Mouse (Mus musculus): ENCODE results near the gene Ccdc40.

Gene Ccdc40

DNA sequence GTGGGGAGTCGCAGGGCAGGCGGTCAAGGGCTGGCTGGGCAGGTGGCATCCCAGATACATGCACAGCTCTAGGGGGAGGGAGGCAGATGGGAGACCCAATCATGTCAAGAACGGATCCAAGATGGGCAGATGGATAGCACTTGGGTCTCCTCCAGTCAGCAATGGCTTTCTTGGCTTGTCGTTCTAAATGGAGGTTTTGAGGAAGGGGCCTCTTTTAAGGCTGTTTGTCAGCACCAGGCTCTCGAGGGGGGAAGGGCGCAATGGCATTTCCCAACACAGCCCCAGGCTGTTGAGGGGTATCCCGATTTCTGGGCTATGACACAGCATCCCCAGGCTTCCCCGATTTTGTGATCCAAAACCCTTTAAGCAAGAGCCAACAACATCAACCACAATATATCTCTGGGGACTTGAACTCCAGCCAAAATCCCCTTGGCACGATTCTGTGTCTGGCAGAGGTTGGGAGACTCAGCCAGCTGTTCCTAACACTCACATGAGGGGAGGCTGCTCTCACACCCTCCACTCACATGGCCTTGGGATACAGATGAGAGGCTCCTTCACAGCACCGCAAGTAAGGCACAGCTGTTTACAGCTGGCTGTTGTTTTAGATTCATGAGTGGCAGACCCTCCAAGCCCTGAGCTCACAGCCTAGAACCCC lies 18.9 kb upstream of the Ccdc40 start:
- DNase-seq: peak; percentile 88

DNA sequence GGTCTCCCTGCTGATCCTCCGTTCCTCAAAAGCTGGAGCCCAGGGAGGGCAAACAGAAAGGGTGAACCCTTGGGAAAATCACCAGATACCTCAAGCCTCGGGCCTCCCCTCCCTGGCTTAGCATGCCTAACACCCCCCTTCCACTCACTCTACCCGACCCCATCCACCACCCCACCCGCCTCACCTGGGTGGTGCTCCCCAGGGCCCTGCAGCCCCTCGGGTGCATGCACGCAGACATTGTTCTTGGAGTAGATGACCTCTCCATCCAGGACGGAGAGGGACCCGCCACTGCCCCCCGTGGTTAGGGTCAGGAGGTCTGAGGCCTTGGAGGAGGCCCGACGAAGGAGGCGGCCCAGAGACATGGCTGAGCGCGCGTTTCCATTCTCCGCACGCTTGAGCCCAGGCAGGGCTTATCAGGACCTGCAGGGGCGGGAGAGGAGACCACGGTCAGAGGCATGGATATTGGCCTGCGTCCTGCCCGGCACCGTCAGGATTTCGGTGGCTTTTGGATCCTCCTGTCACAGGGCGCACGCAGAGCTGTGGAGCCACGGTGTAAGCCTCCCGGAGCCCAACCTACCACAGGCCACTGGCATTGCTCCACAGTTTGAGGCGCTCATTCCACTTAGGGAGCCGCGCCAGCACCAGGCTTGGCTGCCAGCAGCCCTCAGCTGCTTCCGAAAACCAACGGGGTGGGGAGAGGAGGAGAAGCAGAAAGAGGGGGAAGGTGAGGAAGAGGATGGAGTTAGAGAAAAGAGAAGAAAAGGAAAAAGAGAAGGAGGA lies 17.9 kb upstream of the Ccdc40 start:
- DNase-seq: peak; percentile 93

GRCm38 (mm10) chr11:119211604-119212309 lies 16.6 kb upstream of the Ccdc40 start:
- DNase-seq: no peak

DNA sequence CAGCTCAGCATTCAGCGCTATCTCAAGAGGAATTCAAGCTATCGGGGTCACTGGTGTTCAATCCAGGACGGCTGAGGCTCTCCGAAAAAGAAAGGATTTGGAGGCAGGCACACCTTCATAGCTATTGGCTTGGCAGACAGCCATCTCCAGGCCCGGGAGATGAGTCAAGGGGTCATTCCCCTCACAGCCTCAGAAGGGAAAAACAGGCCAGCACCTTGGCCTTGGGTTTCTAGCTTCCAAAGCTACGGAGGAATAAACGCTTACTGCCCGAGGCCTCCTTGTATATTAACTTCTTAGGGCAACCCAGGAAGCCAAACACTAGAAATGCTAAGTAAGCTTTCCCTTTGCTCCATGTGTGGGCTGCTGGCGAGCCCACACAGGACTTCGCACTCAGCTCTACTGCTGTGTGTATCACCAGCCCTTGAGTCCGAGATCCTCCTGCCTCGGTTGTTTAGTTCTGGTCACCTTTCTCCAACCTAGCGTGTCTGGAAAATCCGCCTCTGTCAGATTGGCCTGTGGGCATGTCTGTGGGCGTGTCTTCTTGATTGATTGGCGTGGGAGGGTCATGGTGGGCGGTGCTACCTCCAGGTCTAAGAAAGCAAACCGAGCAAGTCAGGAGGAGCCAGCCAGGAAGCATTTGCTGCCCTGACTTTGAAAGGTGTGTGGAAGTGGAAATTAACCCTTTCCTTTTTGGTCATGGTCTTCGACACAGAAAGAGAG lies 15.0 kb upstream of the Ccdc40 start:
- no peak for DNase-seq

GRCm38 (mm10) chr11:119215038-119215904 lies 13.1 kb upstream of the Ccdc40 start:
- peak; percentile 80 for DNase-seq

- peak; percentile 97 for DNase-seq
Measured at GRCm38 (mm10) chr11:119215905-119216507, 12.4 kb upstream of the Ccdc40 start.

- peak; percentile 27 for DNase-seq
Measured at GRCm38 (mm10) chr11:119217861-119218260, 10.5 kb upstream of the Ccdc40 start.

DNA sequence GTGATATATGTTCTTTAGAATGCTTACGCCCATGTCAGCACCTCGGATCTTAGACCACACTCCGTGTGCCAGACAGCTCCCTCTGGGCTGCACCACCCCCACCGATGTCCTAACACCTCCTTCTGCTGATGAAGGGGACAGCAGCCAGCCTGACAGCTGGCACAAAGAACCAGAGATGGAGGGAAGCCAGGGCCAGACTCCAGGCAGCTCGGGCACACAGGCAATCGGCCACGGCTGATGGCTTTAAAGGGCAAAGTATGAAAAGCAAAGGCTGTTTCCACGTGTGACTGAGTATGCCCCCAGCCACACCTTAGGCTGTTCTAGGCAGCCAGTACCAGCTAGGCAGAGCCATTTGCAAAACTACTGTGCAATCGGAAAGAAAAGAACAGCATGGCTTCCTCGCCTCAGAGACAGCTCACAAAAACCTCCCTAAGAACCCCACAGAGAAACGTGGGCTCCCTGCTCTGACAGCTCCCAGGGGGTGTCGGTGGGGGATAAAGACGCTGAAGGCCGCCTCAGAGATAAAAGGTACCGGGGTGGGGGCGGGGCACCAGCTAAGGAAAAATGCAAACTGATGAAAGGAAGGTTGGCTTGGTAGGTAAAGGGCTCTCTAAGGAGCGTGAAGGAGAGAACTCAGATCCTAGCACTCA lies 8.4 kb upstream of the Ccdc40 start:
- peak; percentile 96 for DNase-seq

DNA sequence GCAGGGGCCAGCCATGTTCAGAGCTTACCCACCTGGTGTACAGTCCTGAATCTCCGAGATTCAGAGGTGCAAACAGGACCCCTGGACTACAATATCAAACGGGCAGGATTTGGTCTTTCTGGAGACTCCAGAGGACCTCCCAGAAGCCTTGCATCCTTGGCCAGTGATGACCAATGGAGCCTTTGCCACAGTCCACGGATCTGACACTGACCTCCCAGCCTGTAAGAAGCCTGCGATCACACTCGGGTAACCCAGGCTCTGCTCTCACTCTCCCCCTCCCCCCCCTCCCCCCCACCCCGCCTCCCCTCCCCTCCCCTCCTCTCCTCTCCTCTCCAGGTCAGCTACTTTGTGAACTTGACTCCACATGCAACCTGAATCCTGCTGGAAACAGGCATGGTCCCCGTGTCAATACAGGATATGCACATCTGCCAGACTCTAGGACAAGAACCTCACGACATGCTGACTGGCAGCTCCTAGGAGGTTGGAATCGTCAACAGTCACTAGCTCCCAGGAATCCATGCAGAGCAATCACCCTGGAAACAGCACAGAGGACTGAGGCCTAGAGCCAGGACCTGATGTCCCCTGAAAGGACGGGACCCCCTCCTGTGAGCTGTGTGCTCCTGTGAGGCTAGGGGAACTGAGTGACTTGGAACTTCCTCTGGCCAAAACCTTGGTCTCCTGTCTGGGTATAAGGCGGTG lies 6.4 kb upstream of the Ccdc40 start:
- peak; percentile 47 for DNase-seq

GRCm38 (mm10) chr11:119223124-119223890 lies 5.1 kb upstream of the Ccdc40 start:
- DNase-seq: no peak

DNA sequence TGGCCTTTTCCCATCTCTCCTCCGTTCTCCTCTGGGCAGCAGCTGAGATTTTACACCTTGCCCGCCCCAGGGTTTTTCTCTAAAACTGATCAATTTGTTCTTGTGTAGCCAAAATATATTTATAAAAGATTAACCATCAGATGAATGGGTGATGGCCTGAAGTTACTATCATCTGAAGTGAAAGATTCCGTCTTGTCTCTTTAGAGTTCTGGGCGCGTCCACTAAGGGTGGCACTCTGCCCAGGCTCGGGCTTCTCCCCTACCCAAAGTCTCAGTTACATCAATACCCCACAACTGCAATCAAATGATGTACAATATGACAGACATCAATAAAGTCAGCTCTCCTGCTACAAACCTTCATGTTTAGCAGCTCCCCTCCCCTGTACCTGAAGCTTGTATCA lies 3.4 kb upstream of the Ccdc40 start:
- no peak for DNase-seq

DNA sequence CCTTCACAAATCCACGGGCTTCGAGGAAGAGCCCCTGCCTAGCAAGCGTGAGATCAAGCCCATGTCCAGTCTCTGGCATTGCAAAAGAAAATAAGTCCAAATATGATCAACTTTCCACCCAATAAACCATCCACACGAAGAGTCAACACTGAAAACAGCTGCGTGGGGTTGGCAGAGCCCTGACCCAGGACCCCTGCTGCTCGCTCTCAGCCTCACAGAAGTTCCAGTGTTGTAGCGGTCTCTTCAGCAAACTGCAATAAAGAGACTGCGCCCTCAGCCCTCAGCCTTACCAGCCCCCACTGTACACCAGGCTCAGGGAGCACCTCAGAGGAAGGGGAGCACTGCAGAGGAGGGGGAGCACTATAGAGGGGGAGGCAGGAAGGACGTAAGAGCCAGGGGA lies 2.7 kb upstream of the Ccdc40 start:
- DNase-seq: no peak

GRCm38 (mm10) chr11:119227591-119227990 lies 781 bp upstream of the Ccdc40 start:
- DNase-seq: no peak

DNA sequence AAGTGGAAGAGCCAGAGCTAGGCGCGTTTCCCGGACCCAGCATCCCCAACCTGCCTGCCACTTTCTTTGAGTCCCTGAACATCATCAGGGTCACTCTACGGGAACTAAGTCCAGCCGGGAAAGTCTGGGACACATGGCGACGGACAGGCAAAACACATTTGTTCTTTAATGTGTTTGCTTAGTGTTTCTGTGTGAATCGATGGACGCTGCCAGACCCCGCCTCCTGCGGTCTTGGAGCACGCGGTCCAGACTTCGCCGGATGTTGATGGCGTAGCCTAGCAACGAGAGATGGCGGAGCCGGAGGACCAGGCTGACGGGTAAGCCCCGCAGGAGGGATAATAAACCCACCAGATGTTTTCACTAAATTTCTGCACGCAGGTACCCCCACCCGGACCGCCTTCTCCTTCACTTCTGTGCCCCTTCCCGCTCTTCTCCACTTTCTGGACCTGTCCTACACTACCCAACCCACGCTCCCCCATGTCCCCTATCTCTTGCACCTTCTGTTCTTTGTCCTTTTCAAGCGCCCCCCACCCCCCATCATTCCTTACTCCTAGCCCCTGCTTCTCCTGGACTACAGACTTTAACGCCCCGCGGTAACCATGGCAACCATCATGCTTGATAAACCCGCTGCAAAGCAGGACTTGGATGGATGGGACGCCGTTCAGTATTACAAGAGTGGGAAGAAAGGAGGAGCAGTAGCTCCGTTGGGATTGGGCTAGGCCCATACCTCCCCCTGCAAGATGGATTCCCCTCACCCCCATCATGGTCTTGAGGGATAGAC lies 664 bp downstream of the Ccdc40 start:
- DNase-seq: no peak

GRCm38 (mm10) chr11:119234770-119235169 lies 6.4 kb downstream of the Ccdc40 start:
- no peak for DNase-seq

DNA sequence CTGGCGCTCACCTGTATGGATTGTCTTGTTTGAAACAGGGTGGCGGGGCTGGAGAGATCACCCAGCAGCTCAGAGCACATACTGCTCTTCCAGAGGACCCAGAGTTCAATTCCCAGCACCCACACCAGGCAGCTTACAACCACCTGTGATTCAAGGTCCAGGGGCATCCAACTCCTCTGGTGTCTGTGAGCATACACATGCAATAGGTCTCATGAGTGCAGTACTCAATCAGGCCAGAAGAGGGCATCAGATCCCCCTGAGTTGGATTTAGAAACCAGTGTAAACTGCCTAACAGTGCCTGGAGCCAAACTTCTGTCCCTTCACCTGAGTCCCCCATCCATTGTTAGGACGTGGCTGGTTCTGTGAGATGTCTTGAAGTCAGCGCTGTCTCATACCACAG lies 7.2 kb downstream of the Ccdc40 start:
- no peak for DNase-seq

DNA sequence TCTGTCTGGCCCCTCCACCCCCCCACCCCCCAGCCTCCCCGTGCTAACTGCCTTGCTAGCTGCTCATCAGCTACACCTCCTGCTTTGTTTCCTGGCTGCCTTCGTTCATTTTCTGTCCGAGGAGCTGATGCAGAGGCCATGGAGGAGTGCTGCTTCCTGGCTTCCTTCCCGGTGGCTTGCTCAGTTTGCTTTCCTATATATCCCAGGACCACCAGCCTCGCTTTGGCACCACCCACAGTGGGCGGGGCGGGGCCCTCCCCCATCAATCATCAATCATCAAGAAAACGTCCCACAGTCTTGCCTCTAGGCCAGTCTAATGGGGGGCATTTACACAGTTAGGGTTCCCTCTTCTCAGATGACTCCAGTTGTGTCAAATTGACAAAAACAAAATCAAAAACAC lies 8.0 kb downstream of the Ccdc40 start:
- no peak for DNase-seq

DNA sequence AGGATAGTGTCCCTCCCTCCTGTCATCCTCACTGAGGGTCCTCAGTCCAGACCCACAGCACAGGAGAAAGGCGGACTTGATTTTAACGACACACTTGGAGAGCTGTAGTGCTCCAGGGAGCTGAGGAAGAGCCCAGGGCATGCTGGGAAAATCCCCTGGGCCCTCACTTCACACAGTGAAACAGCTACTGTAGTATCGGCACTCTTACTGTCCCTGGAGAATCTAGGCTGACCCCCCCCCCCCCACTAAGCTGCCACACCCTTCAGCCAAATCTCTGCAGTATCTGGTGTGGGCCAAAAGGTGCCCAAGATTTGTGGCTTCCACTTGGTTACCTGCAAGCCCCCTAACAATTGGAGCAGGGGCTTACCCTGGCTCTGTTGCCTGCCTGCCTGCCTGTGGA lies 8.6 kb downstream of the Ccdc40 start:
- DNase-seq: no peak
